Mouse (Mus musculus) heart, postnatal 0 days (tissue): ENCODE measurements around the gene Napa. TPM values are rescaled to one million over a fixed set of nuclear protein-coding genes. Genes with fewer than 3 reads are reported as not detected.

ENCODE experiments used
- ATAC-seq: fragments of 200-750 bp; cut with Nextera tagmentation; 2 replicates; pipeline ENCODE4 v1.8.0; 2017; ENCODE audit warnings: low read depth, moderate number of reproducible peaks, moderate library complexity; ENCODE audit not compliant: insufficient read depth
- DNase-seq: peaks from one replicate; pipeline ENCODE4 v3.0.0-alpha.2; 2016; ENCODE audit warnings: low spot score
- H3K27ac ChIP-seq: fragments of 300-500 bp; sonication (generic); 2 replicates; pipeline ENCODE4 v1.5.1; 2014; ENCODE audit warnings: low read depth, mild to moderate bottlenecking
- H3K27me3 ChIP-seq: fragments of 300-500 bp; sonication (generic); 2 replicates; pipeline ENCODE4 v1.6.1; 2014; ENCODE audit warnings: low read length, mixed read lengths; ENCODE audit not compliant: control insufficient read depth, insufficient read depth
- H3K36me3 ChIP-seq: fragments of 300-500 bp; sonication (generic); replicated peaks from 2 replicates; pipeline ENCODE4 v1.6.1; 2014; ENCODE audit warnings: low read length, mixed read lengths; ENCODE audit not compliant: control insufficient read depth, insufficient read depth
- H3K4me1 ChIP-seq: fragments of 300-500 bp; sonication (generic); 2 replicates; pipeline ENCODE4 v1.6.1; 2014; ENCODE audit warnings: antibody characterized with exemption; ENCODE audit not compliant: control insufficient read depth, insufficient read depth
- H3K4me2 ChIP-seq: fragments of 300-500 bp; sonication (generic); 2 replicates; pipeline ENCODE4 v1.6.1; 2014; ENCODE audit warnings: low read depth, mild to moderate bottlenecking, low read length, moderate library complexity
- H3K4me3 ChIP-seq: fragments of 300-500 bp; sonication (generic); 2 replicates; pipeline ENCODE4 v1.5.1; 2014; ENCODE audit warnings: low read depth, low read length
- H3K9ac ChIP-seq: fragments of 300-500 bp; sonication (generic); replicated peaks from 2 replicates; pipeline ENCODE4 v1.6.1; 2014; ENCODE audit warnings: low read depth, low read length, mixed read lengths
- H3K9me3 ChIP-seq: fragments of 300-500 bp; sonication (generic); replicated peaks from 2 replicates; pipeline ENCODE4 v1.6.1; 2016; ENCODE audit warnings: low read length; ENCODE audit not compliant: control insufficient read depth
- CTCF ChIP-seq: IDR thresholded peaks from 2 replicates; pipeline ENCODE4 v1.5.1; 2016; ENCODE audit warnings: antibody characterized with exemption, control low read depth, low read depth
- EP300 ChIP-seq: IDR thresholded peaks from 2 replicates; pipeline ENCODE4 v1.6.1; 2016; ENCODE audit warnings: antibody characterized with exemption, low read depth
- WGBS: fragments of 180-500 bp; shearing (Covaris S2); extraction: QIAGEN DNeasy Blood & Tissue Kit; methylation state at CpG from one replicate; pipeline ENCODE4 v1.1.7; 2014; 5-methylcytosine and 5-hydroxymethylcytosine counted together
- polyA plus RNA-seq: library from polyadenylated mRNA; unstranded; fragments of >200 nt; fragmentation: Nextera tagmentation; extraction: Ambion mirVana; gene quantifications from 2 replicates; pipeline ENCODE4 v1.2.1, GENCODE M21; 2015
- total RNA-seq: library from RNA; depleted of rRNA; stranded (reverse); fragments of >200 nt; gene quantifications from 2 replicates; pipeline ENCODE4 v1.2.3, GENCODE M21; 2014; ENCODE audit warnings: low replicate concordance

The Napa gene
- total and polyA plus RNA-seq, 2 experiments from 2014 or later = 144 to 259 TPM

DNA sequence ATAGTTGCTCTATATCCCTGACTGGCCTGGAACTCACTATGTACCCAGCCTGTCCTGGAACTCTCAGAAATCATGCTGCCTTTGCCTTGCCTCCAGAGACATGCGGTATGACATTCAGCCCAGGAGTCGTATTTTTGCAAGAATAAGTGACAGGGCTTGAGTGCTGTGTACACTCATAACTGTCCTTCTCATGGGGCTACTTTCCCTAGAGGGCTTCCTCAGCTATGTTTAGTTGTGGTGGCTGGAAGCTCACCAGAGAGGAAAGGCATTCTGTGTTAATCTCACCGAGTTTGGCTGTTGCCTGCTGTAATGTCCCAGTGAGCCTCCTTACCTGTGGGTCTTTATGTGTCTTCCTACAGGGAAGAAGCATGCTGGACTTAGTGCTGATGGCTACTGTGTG, 3.7 kb upstream of the Napa start:
- Histone ChIP-seq H3K27me3 (0 out of 2 replicates have a peak, but pooled peaks cover 3% of the 10 kb centered on the region), H3K27ac (no peak overlapping the region), H3K9me3 (no peaks in the 10 kb centered on the region), H3K9ac (no peak overlapping the region), H3K36me3 (no peaks in the 10 kb centered on the region), H3K4me2 (no peak overlapping the region), H3K4me3 (no peak overlapping the region), H3K4me1 (peaks cover 7% of the 10 kb centered on the region)
- 58% methylated on average over 3 of the region's 3 CpGs for WGBS
- TF ChIP-seq EP300 (no peak), CTCF (no peak)
- ATAC-seq = no peak
- no peak for DNase-seq

- Histone ChIP-seq H3K4me2 (peak overlapping the region; percentile 87), H3K27ac (no peak overlapping the region), H3K4me3 (no peak overlapping the region), H3K9ac (peak overlapping the region; percentile 95), H3K4me1 (peaks cover 13% of the 10 kb centered on the region), H3K27me3 (0 out of 2 replicates have a peak, but pooled peaks cover 3% of the 10 kb centered on the region), H3K36me3 (0 out of 2 replicates have a peak, but pooled peaks cover 12% of the 10 kb centered on the region), H3K9me3 (no peaks in the 10 kb centered on the region)
- DNase-seq (no peak), ATAC-seq (no peak)
- WGBS = 71% methylated on average over 4 of the region's 4 CpGs
- no peak for TF ChIP-seq CTCF
- no peak for TF ChIP-seq EP300
Measured at GRCm38 (mm10) chr7:16099901-16100300, 1.6 kb downstream of the Napa start.

- DNase-seq (no peak), ATAC-seq (no peak)
- H3K27me3 ChIP-seq = no peaks in the 10 kb centered on the region
- no peak overlapping the region for H3K9ac ChIP-seq
- no peak overlapping the region for H3K4me2 ChIP-seq
- no peak overlapping the region for H3K4me3 ChIP-seq
- H3K9me3 ChIP-seq = no peaks in the 10 kb centered on the region
- H3K36me3 ChIP-seq = 0 out of 2 replicates have a peak, but pooled peaks cover 12% of the 10 kb centered on the region
- TF ChIP-seq EP300 (no peak), CTCF (no peak)
- WGBS = 62% methylated on average over 7 of the region's 7 CpGs
- H3K27ac ChIP-seq = no peak overlapping the region
- H3K4me1 ChIP-seq = peaks cover 13% of the 10 kb centered on the region
Measured at GRCm38 (mm10) chr7:16101081-16101480, 2.8 kb downstream of the Napa start.

- DNase-seq (no peak), ATAC-seq (no peak)
- TF ChIP-seq EP300 (no peak), CTCF (no peak)
- Histone ChIP-seq H3K9me3 (no peaks in the 10 kb centered on the region), H3K4me1 (peaks cover 13% of the 10 kb centered on the region), H3K36me3 (0 out of 2 replicates have a peak, but pooled peaks cover 12% of the 10 kb centered on the region), H3K27ac (no peak overlapping the region), H3K4me3 (no peak overlapping the region), H3K27me3 (no peaks in the 10 kb centered on the region), H3K4me2 (no peak overlapping the region), H3K9ac (no peak overlapping the region)
- 65% methylated on average over 15 of the region's 15 CpGs for WGBS
Measured at GRCm38 (mm10) chr7:16101726-16102475, 3.6 kb downstream of the Napa start.

- DNase-seq (no peak), ATAC-seq (no peak)
- Histone ChIP-seq H3K27me3 (no peaks in the 10 kb centered on the region), H3K4me3 (no peak overlapping the region), H3K9ac (no peak overlapping the region), H3K4me2 (no peak overlapping the region), H3K9me3 (no peaks in the 10 kb centered on the region), H3K36me3 (peaks cover 18% of the 10 kb centered on the region), H3K27ac (0 out of 2 replicates have a peak overlapping the region, but pooled peaks have one; percentile 0), H3K4me1 (peaks cover 13% of the 10 kb centered on the region)
- WGBS = 69% methylated on average over 5 of the region's 5 CpGs
- no peak for TF ChIP-seq EP300
- TF ChIP-seq CTCF = no peak
Measured at GRCm38 (mm10) chr7:16102686-16103226, 4.5 kb downstream of the Napa start.
